Mouse (Mus musculus) frontal cortex, postnatal 25 days (tissue): ENCODE data around the gene Nucks1.

Experiments
- DNase-seq, 2 experiments: peaks; one replicate each; pipeline ENCODE4 v3.0.0; 2022; ENCODE audit warnings: low spot score in 2 of 2

The Nucks1 gene

DNA sequence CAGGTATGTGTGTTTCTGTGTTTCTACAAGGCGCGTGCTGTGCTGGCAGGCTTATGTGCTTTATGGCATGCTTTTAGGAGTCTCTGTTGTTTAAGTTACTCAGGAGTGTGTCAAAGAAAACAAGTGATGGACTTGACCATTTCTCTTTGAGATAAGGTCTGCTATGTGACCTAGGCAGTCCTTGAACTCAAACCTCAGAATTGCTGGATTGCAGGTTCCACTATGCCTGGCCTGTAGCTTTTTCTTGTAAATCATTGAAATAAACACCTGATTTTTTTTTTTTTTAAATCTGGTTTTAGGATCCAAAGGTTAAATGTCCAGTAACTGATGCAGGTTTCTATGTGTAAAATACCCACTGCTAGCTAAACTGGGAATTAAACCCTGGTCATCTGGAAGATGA lies 8.7 kb downstream of the Nucks1 start:
- DNase-seq, result no peak

DNA sequence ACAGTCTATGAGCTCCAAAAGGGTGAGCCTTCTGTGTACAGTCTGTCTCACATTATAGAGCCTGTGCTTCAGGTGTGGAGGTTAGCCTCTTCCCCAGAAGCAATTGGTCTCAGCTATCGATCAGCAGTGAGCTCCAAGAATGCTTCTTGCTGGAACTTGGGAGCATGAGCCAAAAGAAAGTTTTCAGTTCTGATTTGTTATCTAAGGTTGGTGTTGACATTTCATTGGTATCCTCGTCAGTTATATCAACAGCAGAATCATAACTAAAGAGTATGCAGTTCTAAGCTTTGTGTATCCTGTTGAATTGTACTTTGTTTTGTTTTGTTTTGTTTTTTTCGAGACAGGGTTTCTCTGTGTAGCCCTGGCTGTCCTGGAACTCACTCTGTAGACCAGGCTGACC lies 11.8 kb downstream of the Nucks1 start:
- no peak for DNase-seq

DNA sequence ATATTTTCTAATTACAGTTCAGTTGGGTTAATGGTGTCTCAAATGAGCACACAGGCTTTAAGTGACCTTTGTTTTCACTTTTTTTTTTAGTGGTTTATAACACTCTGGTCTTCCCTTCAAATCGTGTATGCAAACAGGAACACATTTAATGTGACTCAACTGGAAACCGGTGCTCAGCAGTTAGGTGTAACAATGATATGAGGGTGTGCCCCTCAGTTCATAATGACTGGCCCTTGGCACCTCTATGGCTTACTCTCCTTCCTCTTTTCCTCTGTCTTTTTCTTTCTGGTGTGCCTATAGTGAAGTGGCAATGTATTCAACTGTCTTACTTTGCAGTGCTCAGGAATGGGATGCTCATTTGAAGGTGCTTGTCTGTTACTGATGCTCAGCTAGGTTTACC lies 23.1 kb downstream of the Nucks1 start:
- DNase-seq, result no peak

DNA sequence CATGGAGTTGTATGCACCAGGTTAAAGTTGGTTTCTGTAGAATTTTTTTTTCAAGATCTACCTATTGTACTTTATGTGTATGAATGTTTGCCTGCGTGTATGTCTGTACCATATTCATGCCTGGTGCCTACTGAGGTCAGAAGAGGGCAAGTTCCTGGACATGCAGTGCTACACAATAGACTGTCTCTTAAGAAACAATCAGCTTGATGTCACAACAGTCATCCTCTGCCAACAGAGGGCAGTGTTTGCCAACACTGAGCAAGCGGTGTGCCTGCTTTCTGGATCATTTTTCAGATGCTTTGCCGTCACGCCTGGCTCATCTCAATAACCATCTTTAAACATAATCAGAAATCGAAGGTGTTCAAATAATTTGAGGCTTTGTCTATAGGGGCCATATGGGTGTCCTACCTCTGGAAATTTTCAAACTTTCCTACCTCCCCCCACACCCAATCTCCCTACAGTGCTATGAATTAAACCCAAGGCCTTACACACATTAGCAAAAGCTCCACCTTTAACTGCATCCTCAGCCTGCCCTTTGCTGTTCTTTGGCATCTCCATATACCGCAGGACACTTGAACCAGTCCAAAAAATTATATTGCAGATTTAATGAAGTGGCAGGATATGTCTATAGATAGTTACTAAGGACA lies 27.4 kb downstream of the Nucks1 start:
- DNase-seq, result peak; percentile 44 to 59

DNA sequence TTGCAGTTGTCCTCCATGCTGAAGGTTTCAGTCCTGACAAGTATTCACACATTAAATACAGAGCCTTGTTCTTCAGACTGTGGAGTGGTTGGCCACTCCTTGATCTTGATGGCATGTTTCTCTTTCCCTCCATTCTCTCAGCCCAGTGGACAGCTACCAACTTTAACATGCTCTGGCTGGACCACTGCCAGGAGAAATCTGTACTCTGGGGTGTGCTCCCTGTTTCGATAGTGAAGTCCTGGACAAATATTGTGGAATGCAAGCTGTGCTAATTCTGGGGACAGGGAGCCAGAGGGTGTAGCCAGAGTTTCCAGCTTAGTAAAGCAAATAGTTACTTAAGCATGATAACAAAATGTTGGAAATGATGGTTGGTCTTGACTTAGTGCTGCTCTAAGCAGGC lies 28.5 kb downstream of the Nucks1 start:
- no peak for DNase-seq

DNA sequence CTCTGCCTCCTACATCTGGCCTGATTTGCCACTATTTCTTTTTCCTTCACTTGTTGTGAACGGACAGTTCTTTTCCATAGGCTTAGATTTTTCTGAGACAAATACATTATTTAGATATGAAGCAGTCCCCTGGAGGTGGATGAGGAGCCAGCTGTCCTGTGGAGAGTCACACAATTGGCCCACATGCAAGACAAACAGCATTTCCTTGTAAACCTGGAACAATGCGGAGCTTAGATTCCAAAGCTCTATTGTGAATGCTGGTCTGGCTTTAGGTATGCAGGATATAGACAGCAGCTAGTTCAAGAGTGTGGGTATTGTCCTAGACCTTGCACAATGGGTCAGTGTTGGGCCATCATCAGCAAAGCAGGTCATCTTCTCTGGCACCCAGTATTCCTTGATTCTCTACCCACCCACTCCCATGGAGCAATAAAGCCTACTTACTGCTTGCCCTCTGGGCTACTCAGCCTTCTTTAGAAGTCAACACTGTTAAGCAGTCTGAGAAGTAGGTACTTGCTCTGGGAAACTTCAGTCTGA lies 30.4 kb downstream of the Nucks1 start:
- DNase-seq, result no peak

DNA sequence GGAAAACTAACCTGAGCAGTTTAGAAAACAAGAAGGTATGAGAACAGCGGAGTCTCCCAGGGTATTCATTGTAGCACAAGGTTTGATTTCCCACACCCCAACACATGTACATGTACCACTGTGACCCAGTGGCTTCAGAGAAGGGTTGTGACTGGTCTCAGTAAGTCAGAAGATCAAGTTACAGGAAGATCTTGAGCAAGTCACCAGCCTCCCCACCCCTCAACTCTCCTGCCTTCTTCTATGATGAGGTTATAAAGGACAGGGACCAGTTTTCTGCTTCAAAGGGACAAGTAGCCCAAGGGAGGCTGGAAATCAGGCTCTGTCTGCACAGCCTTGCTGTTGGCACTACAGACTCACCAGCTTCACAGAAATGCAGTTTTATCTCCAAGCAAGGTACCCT lies 31.2 kb downstream of the Nucks1 start:
- no peak for DNase-seq

DNA sequence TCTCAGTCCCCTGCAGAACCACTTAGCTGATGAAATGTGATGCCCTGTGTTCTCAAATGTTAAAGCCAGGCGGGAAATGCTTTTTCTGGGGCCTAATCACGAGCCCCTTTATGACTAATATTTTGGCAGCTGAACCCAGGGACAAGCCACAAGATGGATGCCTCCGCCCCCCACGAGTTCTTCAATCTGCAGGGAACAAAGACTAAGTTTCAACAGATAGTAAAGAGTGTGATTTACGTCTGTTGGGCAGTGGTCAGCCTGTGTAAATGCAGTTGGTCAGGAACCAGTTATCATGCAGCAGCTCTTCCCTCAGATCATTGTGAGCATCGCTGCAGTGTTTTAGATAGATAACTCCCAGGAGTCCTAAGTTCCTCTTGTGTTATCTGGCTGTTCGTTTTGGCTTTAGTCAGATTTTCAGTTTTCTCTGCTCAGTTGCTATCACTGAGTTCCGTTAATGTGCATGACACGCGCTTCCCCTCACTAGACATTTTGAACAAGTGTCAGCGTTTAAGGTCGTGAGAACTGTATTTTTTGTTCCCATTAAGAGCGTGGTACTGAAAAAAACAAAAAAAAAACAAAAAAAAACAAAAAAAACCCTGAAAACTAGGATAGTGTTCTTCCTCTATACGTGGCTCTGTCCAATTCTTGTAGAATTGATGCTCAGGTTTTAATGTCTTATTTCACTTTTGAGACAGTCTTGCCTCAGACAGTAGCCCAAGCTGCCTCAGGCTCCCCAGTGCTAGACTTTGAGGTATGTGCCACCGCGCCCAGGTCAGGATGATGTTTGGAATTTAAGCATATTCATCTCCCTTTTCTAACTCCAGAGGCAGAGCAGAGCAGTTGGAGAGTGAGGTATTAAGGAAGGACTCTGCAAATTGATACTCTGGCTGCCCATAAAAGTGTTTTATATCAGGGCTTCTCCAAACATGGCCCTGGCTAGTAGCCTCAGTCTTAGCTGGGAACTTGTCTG lies 32.6 kb downstream of the Nucks1 start:
- DNase-seq, result no peak

DNA sequence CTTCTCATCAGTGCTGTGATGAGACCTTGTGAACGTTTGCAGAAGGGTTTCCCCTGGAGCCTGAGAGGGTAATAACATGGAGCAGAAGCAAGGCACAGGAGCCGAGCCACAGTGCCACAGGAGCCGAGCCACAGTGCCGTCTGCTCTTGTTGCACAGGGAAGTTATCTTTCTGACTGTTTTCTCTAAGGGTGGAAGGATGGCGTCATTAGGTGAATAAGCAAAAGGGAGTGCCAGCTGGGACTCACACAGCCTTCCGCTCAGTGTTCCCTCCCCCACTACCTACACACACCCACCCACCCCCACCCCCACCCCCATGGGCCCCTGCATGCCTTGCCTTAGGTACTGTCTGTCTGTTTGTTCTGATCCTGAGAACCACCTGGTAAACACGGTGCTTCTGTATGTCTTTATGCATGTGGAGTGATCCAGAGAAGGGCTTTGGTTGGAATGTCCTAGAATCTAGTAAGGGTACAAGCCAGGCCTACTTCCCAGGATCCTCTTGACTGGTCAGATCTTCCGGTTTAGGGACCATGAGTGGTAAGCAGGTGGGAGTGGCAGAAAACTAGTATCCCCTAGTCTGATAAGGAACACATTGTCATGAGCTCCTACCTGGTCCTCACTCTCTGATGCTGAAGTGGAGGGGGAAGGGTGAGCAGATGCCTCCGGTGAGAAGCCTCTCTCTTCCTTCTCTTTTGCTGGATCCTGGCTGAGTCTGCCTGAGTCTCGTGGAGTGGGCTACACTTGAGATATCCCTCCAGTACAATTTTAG lies 35.5 kb downstream of the Nucks1 start:
- DNase-seq, result no peak

DNA sequence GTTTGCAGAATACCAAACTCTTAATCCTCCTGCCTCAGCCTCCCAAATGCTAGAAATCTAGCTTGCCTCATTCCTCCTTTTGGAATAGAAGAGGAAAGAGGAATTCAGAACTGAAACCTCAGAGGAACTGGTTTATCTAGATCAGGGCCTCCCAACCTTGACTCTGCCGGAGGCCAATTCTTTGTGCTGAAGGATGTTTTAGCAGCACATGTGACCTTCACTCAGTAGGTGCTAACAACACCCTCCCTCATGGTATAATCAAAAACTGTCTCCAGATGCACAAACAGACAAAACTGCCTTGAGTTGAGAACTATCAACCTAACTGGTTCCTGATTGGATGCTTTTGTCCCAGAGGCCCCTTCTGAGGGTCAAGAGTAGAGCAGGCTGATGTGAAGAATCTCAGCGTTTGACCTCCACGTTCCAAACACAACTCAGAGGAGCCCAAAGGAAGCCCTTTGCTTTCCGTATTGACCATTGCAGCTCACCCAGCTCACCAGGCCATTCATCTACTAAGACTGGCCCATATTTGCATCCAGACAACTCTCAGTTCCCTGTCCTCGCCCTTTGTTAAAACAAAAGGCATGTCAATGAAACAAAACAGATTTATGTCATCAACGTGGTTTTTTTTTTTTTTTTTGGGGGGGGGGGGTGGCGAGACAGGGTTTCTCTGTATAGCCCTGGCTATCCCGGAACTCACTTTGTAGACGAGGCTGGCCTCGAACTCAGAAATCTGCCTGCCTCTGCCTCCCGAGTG lies 36.3 kb downstream of the Nucks1 start:
- DNase-seq, result no peak

DNA sequence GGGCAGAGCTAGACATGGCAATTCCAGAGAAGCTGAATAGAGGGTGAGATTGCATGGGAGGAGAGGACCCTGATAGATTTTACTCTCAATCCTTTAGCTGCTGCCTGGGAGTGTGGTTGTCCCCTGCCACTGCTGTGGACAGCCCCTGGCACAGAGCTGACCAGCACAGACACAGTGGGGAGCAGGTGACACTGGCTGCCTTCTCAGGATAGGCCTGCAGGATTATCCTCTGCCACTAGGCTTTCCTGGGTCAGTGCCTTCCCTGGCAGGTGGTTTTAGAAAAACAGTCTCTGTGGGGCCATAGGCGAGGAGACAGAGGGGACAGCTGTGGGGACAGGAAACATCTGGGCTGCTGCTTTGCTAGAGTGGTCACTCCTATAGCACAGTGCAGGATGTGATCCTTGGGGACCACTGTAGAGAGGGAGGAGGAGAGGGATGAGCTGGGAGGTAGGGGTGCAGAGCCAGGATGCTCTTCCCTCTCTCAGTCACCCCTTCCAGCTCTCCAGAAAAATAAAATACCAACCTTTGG lies 37.7 kb downstream of the Nucks1 start:
- DNase-seq, result no peak

DNA sequence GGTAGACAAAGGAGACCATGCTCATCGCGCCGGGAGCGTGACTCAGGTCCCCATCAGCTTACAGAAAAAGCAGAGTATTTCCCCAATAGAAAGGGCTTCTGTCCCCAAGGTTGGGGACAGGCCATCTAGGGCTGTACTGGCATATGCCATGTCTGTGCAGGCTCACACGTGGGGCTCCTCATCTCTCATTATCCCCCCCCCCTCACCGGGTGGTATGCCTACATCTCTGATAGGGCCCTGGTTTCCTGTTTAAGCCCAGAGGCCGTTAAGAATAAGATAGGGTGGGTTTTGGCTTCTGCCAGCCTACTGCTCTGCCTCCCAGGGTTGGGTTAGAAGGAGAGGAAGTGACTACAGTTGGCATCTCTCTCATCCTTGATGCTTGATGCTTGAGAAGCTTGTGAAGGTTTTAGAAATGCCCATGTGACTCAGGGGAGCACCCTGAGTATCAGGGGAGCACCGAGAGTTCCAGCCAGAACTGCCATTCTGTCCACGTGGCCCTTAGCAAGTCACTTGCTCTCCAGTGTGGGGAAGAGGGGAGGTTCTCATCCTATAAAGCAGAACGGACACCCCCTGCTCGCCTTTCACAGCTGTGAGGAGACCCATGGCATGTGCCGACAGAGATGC lies 44.0 kb downstream of the Nucks1 start:
- no peak for DNase-seq

DNA sequence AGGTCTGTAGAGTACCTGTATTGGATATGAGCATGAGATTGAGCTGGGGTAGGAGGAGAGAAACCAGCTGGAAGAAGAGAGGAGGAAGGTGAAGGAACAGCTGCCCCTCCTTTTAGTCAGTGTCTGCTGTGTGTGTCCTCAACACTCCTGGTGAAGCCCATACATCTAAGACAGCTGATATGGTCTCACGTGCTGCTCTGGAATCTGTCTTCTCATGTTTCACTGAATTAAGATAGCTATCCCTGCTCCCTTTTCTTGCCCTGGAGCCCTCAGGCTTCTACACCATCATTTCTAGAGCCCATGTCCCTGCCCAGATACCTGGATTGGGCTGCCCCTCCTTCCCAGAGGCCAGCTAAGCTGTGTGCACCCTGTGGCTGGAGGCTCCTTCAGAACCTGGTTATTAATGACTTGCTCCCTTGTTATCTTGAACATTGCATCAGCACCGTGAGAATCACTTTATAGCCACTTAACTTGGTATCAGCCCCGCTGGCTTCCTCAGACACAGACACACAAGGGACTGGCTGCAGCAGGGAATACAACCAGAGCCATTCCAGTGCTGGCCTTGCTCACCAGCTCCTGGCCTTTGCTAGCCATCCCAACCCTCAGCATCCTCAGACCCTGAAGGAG lies 44.9 kb downstream of the Nucks1 start:
- DNase-seq, result no peak

DNA sequence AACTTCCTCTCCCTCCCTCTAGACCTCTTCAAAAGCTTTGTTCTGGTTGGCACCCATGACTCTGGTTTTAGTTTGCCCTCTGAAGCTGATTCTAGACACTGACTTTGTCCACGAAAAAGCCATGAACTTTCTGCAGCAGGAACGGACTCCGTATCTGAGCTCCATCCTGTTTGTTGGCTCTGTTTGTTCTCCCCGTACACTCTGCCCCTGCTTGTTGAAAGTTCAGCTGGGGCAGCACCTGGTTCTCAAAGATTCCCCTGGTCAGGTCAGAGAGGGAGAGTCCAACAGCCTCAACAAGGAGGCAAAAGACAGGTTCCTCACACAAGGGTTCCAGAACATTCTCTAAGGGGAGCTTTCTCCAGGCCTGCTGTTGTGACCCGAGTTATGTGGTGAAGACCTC lies 47.1 kb downstream of the Nucks1 start:
- no peak for DNase-seq

DNA sequence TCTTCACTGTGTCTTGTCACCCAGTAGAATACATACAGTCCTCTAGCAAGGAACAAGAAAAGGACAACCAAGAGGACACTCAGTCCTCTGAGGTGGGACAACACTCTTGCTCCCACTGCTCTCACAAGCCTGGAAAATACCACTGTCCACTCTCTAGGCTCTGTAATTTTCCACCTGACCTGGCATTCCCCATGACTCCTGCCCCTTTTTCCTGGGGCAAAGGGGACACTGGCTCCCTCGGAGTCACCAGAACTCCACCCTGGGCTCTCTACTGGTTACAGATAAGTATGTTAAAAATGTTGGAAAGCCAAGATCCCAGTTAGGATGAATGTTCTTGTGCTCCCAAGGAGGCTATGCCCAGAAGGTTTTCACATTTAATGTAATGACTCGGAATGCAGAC lies 50.7 kb downstream of the Nucks1 start:
- DNase-seq, result no peak

DNA sequence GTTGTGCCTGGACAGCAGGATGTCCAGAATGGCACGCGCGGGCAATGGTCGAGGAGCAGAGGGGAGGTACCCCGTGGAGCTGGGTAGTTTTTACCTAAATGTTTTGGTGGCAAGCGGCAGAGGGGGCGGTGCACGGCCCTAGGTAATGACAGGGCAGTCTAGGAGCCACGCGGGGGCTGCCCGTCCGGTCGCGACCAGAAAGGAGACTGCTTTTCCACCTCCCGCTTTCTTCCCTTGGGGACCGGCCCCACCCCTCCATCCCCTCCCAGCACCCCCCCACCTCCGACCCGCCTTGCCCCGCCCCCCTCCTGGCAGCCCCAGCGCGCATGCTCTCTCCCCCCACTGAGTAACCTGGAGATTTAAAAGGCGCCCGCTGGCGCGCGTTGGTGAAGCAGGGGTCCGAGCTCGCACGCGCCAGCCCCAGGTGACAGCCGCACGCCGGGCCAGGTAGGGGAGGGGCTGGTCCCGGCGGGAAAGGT lies 52.3 kb downstream of the Nucks1 start, which contains the start of gene Slc45a3:
Gene Slc45a3, plus strand, starts transcription at position 362 of the 479 bp plus-strand sequence.
- DNase-seq, result no peak

DNA sequence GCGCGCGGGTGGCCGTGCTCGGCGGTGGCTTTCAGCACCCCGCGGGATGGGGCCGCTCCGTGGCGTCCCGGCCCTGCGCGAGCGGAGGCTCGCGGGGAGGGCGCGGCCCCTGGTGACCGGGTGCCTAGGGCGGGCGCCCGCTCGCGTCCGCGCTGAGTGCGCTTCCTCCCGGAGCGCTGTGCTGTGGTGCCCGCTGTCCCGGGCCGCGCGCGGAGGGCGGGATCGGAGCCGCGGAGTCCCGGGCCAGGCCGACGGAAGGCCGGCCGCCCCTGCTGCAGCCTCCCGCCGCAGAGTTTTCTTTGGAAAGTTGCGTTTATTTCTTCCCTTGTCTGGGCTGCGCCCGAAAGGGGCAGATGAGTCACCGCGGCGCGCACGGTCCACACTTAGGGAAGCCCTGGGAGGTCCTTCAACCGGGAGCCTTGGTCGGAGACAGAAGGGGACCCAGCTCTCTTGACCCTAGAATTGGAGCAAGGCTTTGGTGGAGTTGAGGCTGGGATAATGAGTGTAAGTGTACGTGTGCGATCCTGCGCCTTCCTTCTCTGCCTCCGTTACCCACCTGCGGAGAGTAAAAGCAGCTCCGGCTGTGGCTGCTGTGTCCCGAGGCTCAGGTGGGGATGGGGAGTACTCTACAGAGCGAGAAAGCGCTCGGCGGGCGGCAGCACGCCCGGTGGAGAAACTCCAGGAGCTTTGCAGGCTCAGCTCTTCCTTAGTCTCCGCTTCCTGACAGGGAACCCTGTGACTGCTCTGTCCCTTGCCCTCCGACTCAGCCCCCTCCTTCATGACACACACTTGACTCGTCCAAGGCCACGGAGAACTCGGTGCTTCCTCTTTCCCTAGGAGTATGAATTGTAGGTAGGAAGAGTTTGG lies 53.0 kb downstream of the Nucks1 start:
- DNase-seq, result no peak

DNA sequence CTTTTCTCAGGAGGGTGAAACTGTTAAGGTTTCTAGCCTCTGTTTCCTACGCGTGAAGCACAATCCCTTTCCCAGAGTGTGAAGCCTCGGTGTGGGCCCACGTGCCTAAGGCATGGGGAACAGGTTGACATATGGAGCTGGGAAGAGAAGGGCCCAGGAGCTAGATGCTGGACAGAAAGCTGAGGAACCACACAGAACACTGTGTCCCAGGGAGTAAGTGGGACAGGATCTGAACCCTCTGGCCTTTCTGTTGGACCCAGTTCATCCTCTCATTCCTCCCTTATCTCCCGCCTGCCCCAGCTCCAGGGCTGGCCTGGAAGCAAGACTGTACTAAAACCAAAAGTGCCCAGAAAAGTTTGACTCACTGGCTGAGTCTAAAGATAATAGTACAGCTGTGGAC lies 53.8 kb downstream of the Nucks1 start:
- DNase-seq, result no peak

DNA sequence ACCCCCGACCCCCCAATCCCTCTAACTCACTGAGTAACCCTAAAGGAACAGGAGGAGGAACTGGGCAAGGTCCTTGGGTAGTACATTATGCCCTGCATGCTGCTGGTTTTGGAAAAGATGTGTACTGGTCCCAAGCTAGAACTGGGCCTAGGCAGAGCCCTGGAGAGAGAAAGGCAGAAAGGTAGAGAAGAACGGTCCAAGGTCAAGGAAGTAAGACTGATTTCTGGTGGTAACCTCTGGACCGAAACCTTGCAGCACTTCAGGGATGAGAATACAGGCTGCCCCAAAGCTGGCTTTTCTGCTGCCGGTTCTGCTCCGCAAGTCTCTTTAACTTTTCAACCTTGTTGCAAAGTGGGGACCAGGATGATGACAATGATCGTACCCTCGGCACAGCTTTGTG lies 54.2 kb downstream of the Nucks1 start:
- DNase-seq, result no peak
